Mouse (Mus musculus): Measurements from ENCODE around the gene Nbr1. TPM values are rescaled to one million over a fixed set of nuclear protein-coding genes. Genes with fewer than 3 reads are reported as not detected.
"Not testable (repeated sequence)": the region's sequence is repeated elsewhere in the genome, so short reads cannot be mapped to it uniquely, and the experiment has no call there.

The Nbr1 gene
- polyA plus RNA-seq, 1 experiment from 2014 or later = 39.5 TPM

- Histone ChIP-seq H3K9ac (peak within 1 kb of the TSS; percentile 72), H3K4me2 (peak within 1 kb of the TSS; percentile 92), H3K27ac (replicated peaks) (peak within 1 kb of the TSS; percentile 99), H3K9me3 (replicated peaks) (no peaks in the 10 kb centered on the region), H3K27me3 (no peaks in the 10 kb centered on the region), H3K36me3 (replicated peaks) (no peaks in the 10 kb centered on the region), H3K4me1 (replicated peaks) (peaks cover 26% of the 10 kb centered on the region), H3K4me3 (replicated peaks) (peak within 1 kb of the TSS; percentile 66)
- ATAC-seq (ENCODE audit: insufficient read depth) = peak; percentile 91
- under 1% methylated on average over 34 of the region's 34 CpGs for WGBS (ENCODE audit: insufficient replicate concordance)
Measured at GRCm38 (mm10) chr11:101626995-101627856, 75.3 kb downstream of the Nbr1 start, which contains the start of gene Rdm1. Rdm1 (plus strand) TSS chr11:101627195.

GRCm38 (mm10) chr11:101627857-101628559 is 76.1 kb downstream of the Nbr1 start:
- under 1% methylated on average over 33 of the region's 33 CpGs for WGBS (ENCODE audit: insufficient replicate concordance)
- H3K27ac ChIP-seq (replicated peaks) = peak overlapping the region; percentile 99

GRCm38 (mm10) chr11:101628733-101629417 is 76.9 kb downstream of the Nbr1 start:
- not testable (repeated sequence) for H3K27me3 ChIP-seq; H3K36me3 ChIP-seq (replicated peaks); H3K9me3 ChIP-seq (replicated peaks); ATAC-seq (ENCODE audit: insufficient read depth); H3K9ac ChIP-seq
- H3K4me3 ChIP-seq (replicated peaks) = peak overlapping the region; percentile 66
- peaks cover 26% of the 10 kb centered on the region for H3K4me1 ChIP-seq (replicated peaks)
- peak overlapping the region; percentile 92 for H3K4me2 ChIP-seq
- 58% methylated on average over 5 of the region's 5 CpGs for WGBS (ENCODE audit: insufficient replicate concordance)
- peak overlapping the region; percentile 99; the same call in 1 of the 2 replicates for H3K27ac ChIP-seq (replicated peaks)

More at GRCm38 (mm10) chr11:101627857-101628559, 76.1 kb downstream of the Nbr1 start:
- ATAC-seq (ENCODE audit: insufficient read depth) = no peak; the same call in 1 of the 2 replicates
- H3K36me3 ChIP-seq (replicated peaks) = 0 out of 2 replicates have a peak, but pooled peaks cover 2% of the 10 kb centered on the region
- H3K9ac ChIP-seq = peak overlapping the region; percentile 72
- peak overlapping the region; percentile 66 for H3K4me3 ChIP-seq (replicated peaks)
- no peaks in the 10 kb centered on the region for H3K27me3 ChIP-seq
- no peaks in the 10 kb centered on the region for H3K9me3 ChIP-seq (replicated peaks)
- H3K4me2 ChIP-seq = peak overlapping the region; percentile 92
- H3K4me1 ChIP-seq (replicated peaks) = peaks cover 26% of the 10 kb centered on the region

Other genes with a start within 250 kb of the Nbr1 start
- gene Becn1, start 249.9 kb upstream of the Nbr1 start, polyA plus RNA-seq (2015; fragmentation: Nextera tagmentation; extraction: Ambion mirVana) = 94.0 and 97.1 TPM in 2 replicates
- 189 and 190 TPM in 2 replicates for gene Psme3, start 235.9 kb upstream of the Nbr1 start, polyA plus RNA-seq (2015; fragmentation: Nextera tagmentation; extraction: Ambion mirVana)
- 1.4 and 1.5 TPM in 2 replicates for gene Aoc2, start 227.1 kb upstream of the Nbr1 start, polyA plus RNA-seq (2015; fragmentation: Nextera tagmentation; extraction: Ambion mirVana)
- 0.06 TPM in 1 of 2 replicates, not detected in the other for gene Aoc3, start 221.5 kb upstream of the Nbr1 start, polyA plus RNA-seq (2015; fragmentation: Nextera tagmentation; extraction: Ambion mirVana)
- gene G6pc, start 184.6 kb upstream of the Nbr1 start, polyA plus RNA-seq (2015; fragmentation: Nextera tagmentation; extraction: Ambion mirVana) = not detected in 2 replicates
- 37.2 and 37.3 TPM in 2 replicates for gene Aarsd1, start 134.5 kb upstream of the Nbr1 start, polyA plus RNA-seq (2015; fragmentation: Nextera tagmentation; extraction: Ambion mirVana)
- gene Gm27029, start 127.4 kb upstream of the Nbr1 start, polyA plus RNA-seq (2015; fragmentation: Nextera tagmentation; extraction: Ambion mirVana) = 2.1 and 3.1 TPM in 2 replicates
- gene Rundc1, start 127.1 kb upstream of the Nbr1 start, polyA plus RNA-seq (2015; fragmentation: Nextera tagmentation; extraction: Ambion mirVana) = 5.7 TPM in 2 replicates
- gene Ptges3l, start 126.8 kb upstream of the Nbr1 start, polyA plus RNA-seq (2015; fragmentation: Nextera tagmentation; extraction: Ambion mirVana) = 1.3 and 1.4 TPM in 2 replicates
- gene Rpl27, start 109.9 kb upstream of the Nbr1 start, polyA plus RNA-seq (2015; fragmentation: Nextera tagmentation; extraction: Ambion mirVana) = 149 and 195 TPM in 2 replicates
- gene Ifi35, start 103.7 kb upstream of the Nbr1 start, polyA plus RNA-seq (2015; fragmentation: Nextera tagmentation; extraction: Ambion mirVana) = 29.6 and 30.4 TPM in 2 replicates
- gene Rnd2, start 87.2 kb upstream of the Nbr1 start, polyA plus RNA-seq (2015; fragmentation: Nextera tagmentation; extraction: Ambion mirVana) = 2.0 and 2.1 TPM in 2 replicates
- gene Vat1, start 85.9 kb upstream of the Nbr1 start, polyA plus RNA-seq (2015; fragmentation: Nextera tagmentation; extraction: Ambion mirVana) = 10.0 and 10.8 TPM in 2 replicates
- gene Brca1, start 194 bp upstream of the Nbr1 start, polyA plus RNA-seq (2015; fragmentation: Nextera tagmentation; extraction: Ambion mirVana) = 11.5 and 12.5 TPM in 2 replicates
- gene Tmem106a, start 30.1 kb downstream of the Nbr1 start, polyA plus RNA-seq (2015; fragmentation: Nextera tagmentation; extraction: Ambion mirVana) = 7.7 and 7.8 TPM in 2 replicates
- gene Gm11634, start 47.1 kb downstream of the Nbr1 start, polyA plus RNA-seq (2015; fragmentation: Nextera tagmentation; extraction: Ambion mirVana) = 0.16 TPM in 1 of 2 replicates, not detected in the other
- 10.7 and 12.1 TPM in 2 replicates for gene Rdm1, start 75.0 kb downstream of the Nbr1 start, polyA plus RNA-seq (2015; fragmentation: Nextera tagmentation; extraction: Ambion mirVana)
- gene Arl4d, start 113.4 kb downstream of the Nbr1 start, polyA plus RNA-seq (2015; fragmentation: Nextera tagmentation; extraction: Ambion mirVana) = 0.82 and 0.94 TPM in 2 replicates
- 14.1 and 14.8 TPM in 2 replicates for gene Dhx8, start 180.8 kb downstream of the Nbr1 start, polyA plus RNA-seq (2015; fragmentation: Nextera tagmentation; extraction: Ambion mirVana)
- gene Etv4, start 233.2 kb downstream of the Nbr1 start, polyA plus RNA-seq (2015; fragmentation: Nextera tagmentation; extraction: Ambion mirVana) = 0.13 and 0.15 TPM in 2 replicates

All from liver, embryonic 15.5 days (tissue).